Mouse (Mus musculus) heart, embryonic 14.5 days (tissue): ENCODE results near the gene Gen1. TPM values are rescaled to one million over a fixed set of nuclear protein-coding genes. Genes with fewer than 3 reads are reported as not detected.
A peak's percentile ranks its signal among the peaks of the same experiment; 100 is the strongest.

ENCODE experiments used
- ATAC-seq: fragments of 200-750 bp; cut with Nextera tagmentation; 2 replicates; pipeline ENCODE4 v1.8.0; 2017; ENCODE audit warnings: low read depth, moderate TSS enrichment; ENCODE audit not compliant: insufficient number of reproducible peaks, insufficient read depth, low FRiP score
- H3K27ac ChIP-seq, 2 experiments: fragments of 200-500 bp in 1 of 2; fragments of 300-500 bp in 1 of 2; sonication (generic) in 1 of 2; replicated peaks in 1 of 2; 2 replicates each; pipeline ENCODE4 v1.5.1; 2012 to 2014; ENCODE audit warnings: low read depth in 2 of 2, low read length in 2 of 2, control low read depth in 1 of 2, mild to moderate bottlenecking in 1 of 2, mixed read lengths in 1 of 2; ENCODE audit not compliant: control insufficient read depth in 1 of 2, insufficient read depth in 1 of 2
- H3K27me3 ChIP-seq: fragments of 300-500 bp; sonication (generic); 2 replicates; pipeline ENCODE4 v1.6.1; 2014; ENCODE audit warnings: mild to moderate bottlenecking, low read length, control low read depth; ENCODE audit not compliant: control insufficient read depth, insufficient read depth
- H3K36me3 ChIP-seq: fragments of 300-500 bp; sonication (generic); 2 replicates; pipeline ENCODE4 v1.6.1; 2014; ENCODE audit warnings: mild to moderate bottlenecking, control low read depth, low read length, mixed read lengths; ENCODE audit not compliant: control insufficient read depth, insufficient read depth
- H3K4me1 ChIP-seq, 2 experiments: fragments of 200-500 bp in 1 of 2; fragments of 300-500 bp in 1 of 2; sonication (generic) in 1 of 2; 2 replicates each; pipeline ENCODE4 v1.6.1; 2012 to 2014; ENCODE audit warnings: low read length in 2 of 2, control low read depth in 1 of 2, mixed read lengths in 1 of 2; ENCODE audit not compliant: control insufficient read depth in 2 of 2, insufficient read depth in 2 of 2
- H3K4me2 ChIP-seq: fragments of 300-500 bp; sonication (generic); 2 replicates; pipeline ENCODE4 v1.6.1; 2014; ENCODE audit warnings: mild to moderate bottlenecking, low read length
- H3K4me3 ChIP-seq, 2 experiments: fragments of 200-500 bp in 1 of 2; fragments of 300-500 bp in 1 of 2; sonication (generic) in 1 of 2; 2 replicates each; pipeline ENCODE4 v1.5.1; 2012 to 2014; ENCODE audit warnings: low read length in 2 of 2, mild to moderate bottlenecking in 2 of 2, control low read depth in 1 of 2, low read depth in 1 of 2, moderate library complexity in 1 of 2; ENCODE audit not compliant: control insufficient read depth in 1 of 2, insufficient read depth in 1 of 2
- H3K9ac ChIP-seq: fragments of 300-500 bp; sonication (generic); 2 replicates; pipeline ENCODE4 v1.6.1; 2014; ENCODE audit warnings: mild to moderate bottlenecking, low read length
- H3K9me3 ChIP-seq: fragments of 300-500 bp; sonication (generic); 2 replicates; pipeline ENCODE4 v1.6.1; 2016; ENCODE audit warnings: low read length, control low read depth; ENCODE audit not compliant: control insufficient read depth
- WGBS: fragments of 180-500 bp; shearing (Covaris S2); extraction: QIAGEN DNeasy Blood & Tissue Kit; methylation state at CpG from one replicate; pipeline ENCODE4 v1.1.7; 2014; 5-methylcytosine and 5-hydroxymethylcytosine counted together
- polyA plus RNA-seq: library from polyadenylated mRNA; unstranded; fragments of >200 nt; fragmentation: Nextera tagmentation; extraction: Ambion mirVana; gene quantifications from 2 replicates; pipeline ENCODE4 v1.2.1, GENCODE M21; 2014

Gen1 gene
- polyA plus RNA-seq, 1 experiment from 2014 or later, result 11.2 TPM

DNA sequence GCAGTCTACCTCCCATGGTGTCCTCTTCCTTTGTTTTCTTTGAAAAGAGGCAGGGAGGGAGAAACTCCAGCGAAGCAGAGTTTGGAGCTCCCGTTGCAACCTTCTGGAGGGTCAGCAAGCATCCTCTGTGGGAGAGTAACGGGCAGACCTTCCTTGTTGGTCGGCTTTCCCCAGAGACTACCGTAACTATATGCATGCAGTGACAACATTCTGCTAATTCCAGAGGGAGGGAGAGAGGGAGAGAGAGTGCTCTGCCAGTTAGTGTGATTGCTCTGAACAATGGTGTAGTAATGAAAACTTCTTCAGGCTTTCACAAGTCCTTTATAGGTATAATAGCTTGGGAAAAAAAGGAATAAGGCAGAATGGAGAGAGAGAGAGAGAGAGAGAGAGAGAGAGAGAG is 40.9 kb downstream of the Gen1 start:
- H3K36me3 ChIP-seq, result no peaks in the 10 kb centered on the region
- 5% methylated on average over 5 of the region's 5 CpGs for WGBS
- H3K4me1 ChIP-seq, result peaks cover 23 to 30% of the 10 kb centered on the region in 2 experiments
- H3K9ac ChIP-seq, result peak overlapping the region; percentile 54; the same call in 1 of the 2 replicates
- H3K9me3 ChIP-seq, result no peaks in the 10 kb centered on the region
- 0 out of 2 replicates have a peak, but pooled peaks have one; percentile 63 for ATAC-seq
- H3K4me3 ChIP-seq, result peak overlapping the region; percentile 0 to 3; a peak in 1 of 4 replicates
- no peaks in the 10 kb centered on the region for H3K27me3 ChIP-seq
- H3K27ac ChIP-seq, result peak overlapping the region in 1 of 2 experiments; percentile 52; a peak in 1 of 4 replicates
- H3K4me2 ChIP-seq, result peak overlapping the region; percentile 49

DNA sequence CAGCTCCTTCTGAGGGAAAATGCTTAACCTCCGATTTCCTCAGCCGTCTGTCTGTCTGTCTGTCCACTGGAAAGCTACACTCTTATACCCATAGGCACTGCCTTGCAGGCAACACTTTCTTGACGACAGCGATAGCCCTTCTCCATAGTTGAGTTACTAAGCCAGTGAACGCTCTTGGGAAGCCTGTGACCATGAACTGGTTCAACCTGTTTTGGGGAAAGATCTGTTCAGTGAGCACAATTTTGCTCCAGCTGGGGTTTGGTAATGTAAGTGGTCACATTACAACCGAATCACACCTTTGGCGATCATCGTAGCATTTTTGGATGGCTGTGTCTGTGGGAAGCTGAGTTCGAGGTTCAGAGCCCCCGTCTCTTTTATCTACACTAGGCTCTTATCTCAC is 42.5 kb downstream of the Gen1 start:
- no peak overlapping the region for H3K4me2 ChIP-seq
- H3K27me3 ChIP-seq, result no peaks in the 10 kb centered on the region
- no peak overlapping the region for H3K9ac ChIP-seq
- peaks cover 23 to 30% of the 10 kb centered on the region in 2 experiments for H3K4me1 ChIP-seq
- H3K4me3 ChIP-seq, result no peak overlapping the region
- no peak overlapping the region for H3K27ac ChIP-seq
- ATAC-seq, result no peak
- no peaks in the 10 kb centered on the region for H3K9me3 ChIP-seq
- no peaks in the 10 kb centered on the region for H3K36me3 ChIP-seq
- 63% methylated on average over 10 of the region's 10 CpGs for WGBS

DNA sequence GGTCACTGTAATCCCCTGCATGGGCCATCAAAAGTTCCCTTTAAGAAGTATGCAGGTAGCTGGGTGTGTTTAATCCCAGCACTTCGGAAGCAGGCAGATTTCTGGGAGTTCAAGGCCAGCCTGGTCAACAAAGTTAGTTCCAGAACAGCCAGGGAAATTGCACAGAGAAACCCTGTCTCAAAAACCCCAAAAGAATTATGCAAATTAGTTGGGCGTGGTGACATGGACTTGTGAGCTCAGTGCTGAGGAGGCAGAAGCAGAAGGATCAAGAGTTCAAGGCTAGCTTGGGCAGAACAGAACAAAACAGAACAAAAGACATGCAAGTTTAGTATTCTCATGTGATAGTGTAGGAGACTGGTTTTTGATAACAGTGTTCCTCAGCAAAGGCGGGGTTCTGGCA is 43.0 kb downstream of the Gen1 start:
- 70% methylated on average over 3 of the region's 3 CpGs for WGBS
- H3K9me3 ChIP-seq, result no peaks in the 10 kb centered on the region
- peaks cover 23 to 30% of the 10 kb centered on the region in 2 experiments for H3K4me1 ChIP-seq
- H3K36me3 ChIP-seq, result no peaks in the 10 kb centered on the region
- H3K9ac ChIP-seq, result no peak overlapping the region
- no peak overlapping the region for H3K4me2 ChIP-seq
- H3K27ac ChIP-seq, result peak overlapping the region in 1 of 2 experiments; percentile 20; a peak in 2 of 4 replicates
- no peaks in the 10 kb centered on the region for H3K27me3 ChIP-seq
- H3K4me3 ChIP-seq, result no peak overlapping the region
- ATAC-seq, result no peak

DNA sequence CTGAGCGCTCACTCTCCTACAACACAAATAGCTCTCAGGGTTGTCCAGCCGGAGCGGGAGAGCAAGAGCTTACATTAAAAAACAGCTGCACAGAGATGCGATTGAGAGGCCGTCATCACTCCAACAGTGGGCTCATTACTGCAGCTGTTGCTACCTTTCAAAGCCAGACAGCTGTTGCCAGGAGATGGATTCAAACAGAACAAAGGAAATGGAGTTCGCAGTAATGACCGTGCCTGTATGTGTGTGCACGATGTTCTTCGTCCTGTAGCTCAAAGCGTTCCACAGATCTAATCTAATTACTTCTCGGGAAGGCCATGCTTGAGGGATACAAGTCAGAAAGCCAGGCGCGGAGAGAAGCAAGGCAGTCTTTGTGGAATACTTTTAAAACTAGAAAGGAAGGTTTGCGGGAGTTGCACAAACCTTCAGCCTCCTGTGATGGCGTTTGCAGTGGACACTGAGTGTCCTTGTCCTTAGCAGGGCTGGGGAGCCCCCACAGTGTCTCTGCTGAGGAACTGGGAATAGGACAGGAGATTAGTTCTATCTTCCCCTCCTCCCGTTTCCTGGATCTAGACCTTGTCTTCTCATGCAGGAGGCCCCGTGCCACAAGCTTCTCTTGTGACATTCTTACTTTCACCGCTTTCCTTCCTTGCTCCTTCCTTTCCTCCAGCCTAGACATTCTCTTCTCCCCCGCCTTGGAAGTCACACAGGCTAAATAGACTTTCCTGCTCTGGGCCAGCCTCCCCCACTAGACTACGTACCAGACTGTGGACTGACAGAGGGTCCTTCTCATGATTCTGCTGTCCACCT is 43.9 kb downstream of the Gen1 start:
- Histone ChIP-seq H3K4me2 (0 out of 2 replicates have a peak overlapping the region, but pooled peaks have one; percentile 0), H3K27me3 (no peaks in the 10 kb centered on the region), H3K36me3 (no peaks in the 10 kb centered on the region), H3K9ac (no peak overlapping the region), H3K9me3 (no peaks in the 10 kb centered on the region), H3K4me3 (no peak overlapping the region), H3K27ac (peak overlapping the region; percentile 20 to 74), H3K4me1 (peaks cover 20 to 25% of the 10 kb centered on the region in 2 experiments)
- 34% methylated on average over 20 of the region's 20 CpGs for WGBS
- ATAC-seq, result 0 out of 2 replicates have a peak, but pooled peaks have one; percentile 46

DNA sequence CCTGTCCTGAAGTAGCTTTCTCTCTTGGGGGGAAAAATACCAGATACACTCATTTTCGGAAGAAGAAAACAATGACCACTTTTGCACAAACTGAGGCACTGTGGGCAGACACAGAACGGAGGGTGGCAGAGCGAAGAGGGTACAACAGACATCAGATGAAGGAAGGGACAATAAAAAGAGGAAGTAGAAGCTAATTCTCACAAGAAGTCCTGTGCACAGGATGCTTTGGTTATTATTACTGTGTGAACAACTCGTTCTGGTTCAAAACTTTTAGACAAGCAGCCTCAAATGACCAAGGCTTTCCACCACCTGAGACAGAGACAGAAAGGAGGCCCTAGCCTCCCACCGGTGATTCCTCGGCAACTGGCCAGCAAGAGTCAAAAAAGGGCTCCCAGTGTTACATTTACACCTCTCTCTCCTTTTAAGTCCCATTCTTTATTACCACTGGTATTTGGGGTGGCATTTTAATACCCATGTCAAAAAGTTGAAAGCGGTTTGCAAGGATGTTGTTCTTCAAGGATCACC is 47.8 kb downstream of the Gen1 start:
- Histone ChIP-seq H3K36me3 (no peaks in the 10 kb centered on the region), H3K27me3 (no peaks in the 10 kb centered on the region), H3K4me2 (no peak overlapping the region), H3K9me3 (no peaks in the 10 kb centered on the region), H3K4me3 (no peak overlapping the region), H3K27ac (no peak overlapping the region), H3K4me1 (peaks cover 7 to 15% of the 10 kb centered on the region in 2 experiments), H3K9ac (no peak overlapping the region)
- WGBS, result 82% methylated on average over 7 of the region's 7 CpGs
- no peak for ATAC-seq

- H3K27ac ChIP-seq, result no peak overlapping the region
- no peaks in the 10 kb centered on the region for H3K9me3 ChIP-seq
- WGBS, result 46% methylated on average over 3 of the region's 3 CpGs
- no peak overlapping the region for H3K9ac ChIP-seq
- H3K4me3 ChIP-seq, result no peak overlapping the region
- ATAC-seq, result no peak
- no peaks in the 10 kb centered on the region for H3K27me3 ChIP-seq
- H3K36me3 ChIP-seq, result no peaks in the 10 kb centered on the region
- peaks cover 1 to 7% of the 10 kb centered on the region in 2 experiments; a peak in 2 of 4 replicates for H3K4me1 ChIP-seq
- H3K4me2 ChIP-seq, result no peak overlapping the region
These were observed 49.1 kb downstream of the Gen1 start for GRCm38 (mm10) chr12:11216454-11216853.

DNA sequence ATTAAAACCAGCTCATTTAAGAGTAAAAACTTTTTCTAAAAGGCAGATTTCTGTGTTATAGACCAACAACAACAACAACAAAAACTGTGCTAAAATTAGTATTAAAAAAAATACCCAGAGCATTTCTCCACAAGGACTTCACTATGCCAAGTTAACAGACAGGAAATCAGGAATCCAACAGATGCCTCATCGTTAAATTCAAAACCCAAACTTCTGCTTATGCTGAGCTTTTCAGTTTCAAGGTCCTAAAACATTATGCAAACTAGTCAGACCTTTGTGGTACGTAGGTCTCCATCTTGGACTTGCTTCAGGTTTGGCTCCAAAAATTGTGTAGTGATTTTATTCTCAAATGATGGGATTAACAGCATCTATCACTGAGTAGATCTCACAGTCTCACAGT is 50.0 kb downstream of the Gen1 start:
- Histone ChIP-seq H3K9ac (no peak overlapping the region), H3K27ac (no peak overlapping the region), H3K4me1 (no peaks in the 10 kb centered on the region), H3K9me3 (no peaks in the 10 kb centered on the region), H3K27me3 (no peaks in the 10 kb centered on the region), H3K4me3 (no peak overlapping the region), H3K36me3 (no peaks in the 10 kb centered on the region), H3K4me2 (no peak overlapping the region)
- 84% methylated on average over 2 of the region's 2 CpGs for WGBS
- no peak for ATAC-seq
